26 mouse cellular contexts compared by ENCODE assay signal in the genomic region with DNA sequence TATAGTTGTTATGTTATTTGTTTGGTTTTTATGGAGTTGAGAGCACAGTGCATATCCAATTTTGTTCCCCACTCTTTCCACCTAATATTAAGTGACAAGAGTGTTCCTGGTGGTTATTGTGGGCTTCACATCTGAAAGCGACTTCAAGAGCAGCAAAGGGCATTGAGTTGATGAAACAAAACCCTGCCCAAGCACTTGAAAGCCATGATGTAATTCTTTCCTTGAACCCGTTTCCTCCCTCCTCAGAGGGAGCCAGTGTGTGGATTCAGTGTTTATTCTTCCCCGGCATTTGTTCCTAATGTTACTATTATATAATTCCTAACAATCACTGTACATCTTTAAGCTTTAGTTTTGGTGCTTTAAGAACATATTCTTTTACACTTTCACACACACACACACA.
DNase-seq lines count a peak whose midpoint lies in the region; ATAC-seq and TF ChIP-seq lines count a peak whose summit lies in the region.
"Had no signal": no experiment of that assay in that cellular context is flagged by ENCODE, and none has a peak within 500 bp of the region (broad histone marks: within the 10 kb centered on the region; RNA-seq: fewer than 3 reads in every experiment).

No protein-coding gene starts in this region.

- WGBS in heart, postnatal 0 days = 52% methylated on average over 3 of the region's 3 CpGs
- 73% methylated on average over 3 of the region's 3 CpGs for WGBS in liver, embryonic 11.5 days
- 16% methylated on average over 3 of the region's 3 CpGs for whole genome bisulfite sequencing in lung, postnatal 0 days
- WGBS in lung, adult 2 months = 24% methylated on average over 3 of the region's 3 CpGs

- ATAC-seq in heart, postnatal 0 days (ENCODE audit: insufficient read depth, low read depth) = no peak
- ATAC-seq in liver, embryonic 11.5 days (replicated peaks; ENCODE audit: low FRiP score) = no peak
- ATAC-seq in lung, postnatal 0 days = peak; percentile 43
- ATAC-seq: forebrain, embryonic 13.5 days; forebrain, embryonic 16.5 days; Patski had no signal

- TF ChIP-seq EP300 in heart, postnatal 0 days (IDR thresholded peaks at IDR 0.05; ENCODE audit: low read depth) = no peak
- TF ChIP-seq EP300 in lung, postnatal 0 days (IDR thresholded peaks at IDR 0.05) = peak; percentile 41; the same call in 1 of the 2 replicates

- no peaks in the 10 kb centered on the region for H3K9me3 ChIP-seq in heart, postnatal 0 days (replicated peaks; ENCODE audit: control insufficient read depth, low read length)
- no peaks in the 10 kb centered on the region for H3K9me3 ChIP-seq in liver, embryonic 11.5 days (ENCODE audit: control insufficient read depth, low read length)
- H3K9me3 ChIP-seq in lung, postnatal 0 days (ENCODE audit: low read length) = no peaks in the 10 kb centered on the region
- H3K9me3 ChIP-seq: forebrain, embryonic 10.5 days; forebrain, embryonic 13.5 days; G1E; heart, embryonic 10.5 days; hindbrain, embryonic 10.5 days; hindbrain, embryonic 13.5 days had no signal

- TF ChIP-seq CTCF in heart, postnatal 0 days (IDR thresholded peaks at IDR 0.05; ENCODE audit: low read depth) = no peak
- TF ChIP-seq CTCF in lung, postnatal 0 days (IDR thresholded peaks at IDR 0.05) = peak; percentile 36; the same call in 1 of the 2 replicates
- TF ChIP-seq CTCF in lung, adult 2 months (IDR thresholded peaks at IDR 0.05; ENCODE audit: insufficient read depth, low read length) = no peak

- no peak for DNase-seq in heart, postnatal 0 days (ENCODE audit: low spot score)
- DNase-seq in heart, adult 8-10 months (ENCODE audit: low spot score) = no peak
- peak; percentile 22 for DNase-seq in liver, embryonic 11.5 days (ENCODE audit: low spot score)
- no peak for DNase-seq in liver
- peak; percentile 68 for DNase-seq in lung, postnatal 0 days (ENCODE audit: low spot score)
- no peak for DNase-seq in lung, adult 2 months
- DNase-seq in lung, postnatal 36 days = peak; percentile 53
- DNase-seq: adrenal gland, postnatal 10 days; adrenal gland, postnatal 36 days; B cell, adult 2 months; cerebellum, adult 18-20 months; cerebellum, adult 9-10 months; cerebellum, postnatal 14 days; gastrocnemius, postnatal 10 days; heart, adult 18-20 months; heart, postnatal 10 days; heart, postnatal 36 days had no signal

- H3K4me3 ChIP-seq in heart, postnatal 0 days (ENCODE audit: low read depth, low read length) = no peak overlapping the region
- H3K4me3 ChIP-seq in liver, embryonic 11.5 days (ENCODE audit: low read depth, low read length) = no peak overlapping the region
- H3K4me3 ChIP-seq in lung, postnatal 0 days (ENCODE audit: low read depth, low read length) = no peak overlapping the region
- no peak overlapping the region for H3K4me3 ChIP-seq in lung, adult 2 months (replicated peaks; ENCODE audit: extremely low read depth, low read depth, low read length)
- H3K4me3 ChIP-seq: forebrain, embryonic 10.5 days; forebrain, embryonic 13.5 days; heart, embryonic 10.5 days; hindbrain, embryonic 10.5 days; hindbrain, embryonic 13.5 days had no signal

- no peaks in the 10 kb centered on the region for H3K27me3 ChIP-seq in heart, postnatal 0 days (ENCODE audit: control insufficient read depth, insufficient read depth, low read length)
- no peaks in the 10 kb centered on the region for H3K27me3 ChIP-seq in liver, embryonic 11.5 days (replicated peaks; ENCODE audit: control insufficient read depth, insufficient read depth, low read length)
- H3K27me3 ChIP-seq in lung, postnatal 0 days (replicated peaks; ENCODE audit: insufficient read depth, low read length) = no peaks in the 10 kb centered on the region
- H3K27me3 ChIP-seq: CH12.LX; forebrain, embryonic 13.5 days; hindbrain, embryonic 13.5 days; Patski had no signal

- no peak overlapping the region for H3K4me2 ChIP-seq in heart, postnatal 0 days (ENCODE audit: low read depth, low read length)
- no peak overlapping the region for H3K4me2 ChIP-seq in liver, embryonic 11.5 days
- H3K4me2 ChIP-seq in lung, postnatal 0 days (replicated peaks; ENCODE audit: low read depth, low read length) = no peak overlapping the region
- H3K4me2 ChIP-seq: forebrain, embryonic 13.5 days; hindbrain, embryonic 13.5 days had no signal

- no peaks in the 10 kb centered on the region for H3K36me3 ChIP-seq in heart, postnatal 0 days (replicated peaks; ENCODE audit: control insufficient read depth, insufficient read depth, low read length)
- H3K36me3 ChIP-seq in liver, embryonic 11.5 days (ENCODE audit: control insufficient read depth, insufficient read depth, low read length) = no peaks in the 10 kb centered on the region
- no peaks in the 10 kb centered on the region for H3K36me3 ChIP-seq in lung, postnatal 0 days (ENCODE audit: insufficient read depth, low read length)
- H3K36me3 ChIP-seq: forebrain, embryonic 10.5 days; G1E; heart, embryonic 10.5 days; hindbrain, embryonic 10.5 days; hindbrain, embryonic 13.5 days had no signal

- peak overlapping the region; percentile 11; the same call in 1 of the 2 replicates for H3K27ac ChIP-seq in heart, postnatal 0 days (ENCODE audit: low read depth)
- no peak overlapping the region for H3K27ac ChIP-seq in liver, embryonic 11.5 days (ENCODE audit: low read depth, low read length)
- peak overlapping the region; percentile 71 for H3K27ac ChIP-seq in lung, postnatal 0 days (ENCODE audit: low read length)
- H3K27ac ChIP-seq: forebrain, embryonic 10.5 days; forebrain, embryonic 13.5 days; heart, embryonic 10.5 days; hindbrain, embryonic 13.5 days had no signal

- no peaks in the 10 kb centered on the region for H3K4me1 ChIP-seq in heart, postnatal 0 days (ENCODE audit: control insufficient read depth, insufficient read depth)
- H3K4me1 ChIP-seq in liver, embryonic 11.5 days (replicated peaks; ENCODE audit: control insufficient read depth, insufficient read depth, low read length) = no peaks in the 10 kb centered on the region
- H3K4me1 ChIP-seq in lung, postnatal 0 days (ENCODE audit: insufficient read depth, low read depth, low read length) = peaks cover 4% of the 10 kb centered on the region; the same call in 1 of the 2 replicates
- H3K4me1 ChIP-seq in lung, adult 2 months (ENCODE audit: control insufficient read depth, insufficient read depth, low read length) = peaks cover 18% of the 10 kb centered on the region
- H3K4me1 ChIP-seq: hindbrain, embryonic 13.5 days had no signal

- H3K9ac ChIP-seq in heart, postnatal 0 days (replicated peaks; ENCODE audit: low read depth, low read length) = no peak overlapping the region
- no peak overlapping the region for H3K9ac ChIP-seq in liver, embryonic 11.5 days (ENCODE audit: low read depth, low read length)
- H3K9ac ChIP-seq in lung, postnatal 0 days (replicated peaks; ENCODE audit: low read depth) = no peak overlapping the region
- H3K9ac ChIP-seq: forebrain, embryonic 13.5 days; hindbrain, embryonic 13.5 days had no signal

- no peak for TF ChIP-seq POLR2A in lung, adult 2 months (IDR thresholded peaks at IDR 0.05; ENCODE audit: borderline replicate concordance, extremely low read depth, low read depth, low read length)

Comparison
In these comparisons a context has a peak if more than half of its experiments do, and no peak if none do; other contexts are left out.
1. DNase-seq: peak in liver, embryonic 11.5 days (single experiment), lung, postnatal 0 days (single experiment) and lung, postnatal 36 days (single experiment); none in heart, postnatal 0 days (single experiment), heart, adult 8-10 months (single experiment), liver (single experiment) and lung, adult 2 months (single experiment).